In genomic region chr1:86709546-86709945, GRCm38 (mm10) we compare ENCODE assay signal across 22 mouse cellular contexts. TPM values are rescaled to one million over a fixed set of nuclear protein-coding genes. Genes with fewer than 3 reads are reported as not detected.
DNase-seq lines count a peak whose midpoint lies in the region; ATAC-seq and TF ChIP-seq lines count a peak whose summit lies in the region.
"Had no signal": no experiment of that assay in that cellular context is flagged by ENCODE, and none has a peak within 500 bp of the region (broad histone marks: within the 10 kb centered on the region; RNA-seq: fewer than 3 reads in every experiment).

No protein-coding gene starts in this region.

- no peak overlapping the region for H3K27ac ChIP-seq in forebrain, embryonic 16.5 days (ENCODE audit: low read length)
- no peak overlapping the region for H3K27ac ChIP-seq in forebrain, embryonic 13.5 days
- H3K27ac ChIP-seq in hindbrain, embryonic 12.5 days = no peak overlapping the region
- H3K27ac ChIP-seq: embryonic facial prominence, embryonic 13.5 days; forebrain, embryonic 10.5 days; gastrocnemius, adult 2 months; hindbrain, embryonic 13.5 days; intestine, embryonic 15.5 days had no signal

- 0 out of 2 replicates have a peak, but pooled peaks have one; percentile 45 for ATAC-seq in forebrain, embryonic 16.5 days
- no peak for ATAC-seq in forebrain, embryonic 13.5 days
- ATAC-seq in G1E (ENCODE audit: extremely low read depth, insufficient number of reproducible peaks, low FRiP score, poor library complexity, severe bottlenecking) = peak; percentile 87
- peak; percentile 75 for ATAC-seq in megakaryocyte-erythroid progenitor cell, adult 5-6 weeks (replicated peaks; ENCODE audit: low FRiP score, low TSS enrichment, poor library complexity, severe bottlenecking)
- no peak for ATAC-seq in hindbrain, embryonic 12.5 days (ENCODE audit: low FRiP score)
- ATAC-seq in erythroblast, adult 5-6 weeks (replicated peaks; ENCODE audit: low FRiP score, poor library complexity, severe bottlenecking) = no peak
- ATAC-seq: intestine, embryonic 15.5 days had no signal

- H3K9me3 ChIP-seq in forebrain, embryonic 16.5 days (ENCODE audit: control insufficient read depth, low read length) = no peaks in the 10 kb centered on the region
- H3K9me3 ChIP-seq in forebrain, embryonic 13.5 days (replicated peaks) = no peaks in the 10 kb centered on the region
- H3K9me3 ChIP-seq in G1E (replicated peaks) = no peaks in the 10 kb centered on the region
- H3K9me3 ChIP-seq in hindbrain, embryonic 12.5 days (replicated peaks) = no peaks in the 10 kb centered on the region
- H3K9me3 ChIP-seq: embryonic facial prominence, embryonic 13.5 days; forebrain, embryonic 10.5 days; hindbrain, embryonic 13.5 days; intestine, embryonic 15.5 days had no signal

- no peaks in the 10 kb centered on the region for H3K27me3 ChIP-seq in forebrain, embryonic 16.5 days (replicated peaks; ENCODE audit: control insufficient read depth, insufficient read depth, low read length)
- no peaks in the 10 kb centered on the region for H3K27me3 ChIP-seq in forebrain, embryonic 13.5 days
- no peaks in the 10 kb centered on the region for H3K27me3 ChIP-seq in G1E (ENCODE audit: insufficient read depth, low read length)
- no peaks in the 10 kb centered on the region for H3K27me3 ChIP-seq in hindbrain, embryonic 12.5 days
- H3K27me3 ChIP-seq: embryonic facial prominence, embryonic 13.5 days; hindbrain, embryonic 13.5 days; intestine, embryonic 15.5 days had no signal

- H3K4me1 ChIP-seq in forebrain, embryonic 16.5 days (replicated peaks; ENCODE audit: control insufficient read depth, insufficient read depth, low read length) = peaks cover 7% of the 10 kb centered on the region
- H3K4me1 ChIP-seq in forebrain, embryonic 13.5 days = peaks cover 10% of the 10 kb centered on the region
- peaks cover 28% of the 10 kb centered on the region for H3K4me1 ChIP-seq in G1E (ENCODE audit: insufficient read depth, low read depth, low read length)
- H3K4me1 ChIP-seq in hindbrain, embryonic 12.5 days = peaks cover 12% of the 10 kb centered on the region; the same call in 1 of the 2 replicates
- H3K4me1 ChIP-seq: intestine, embryonic 15.5 days had no signal

- no peak overlapping the region for H3K9ac ChIP-seq in forebrain, embryonic 16.5 days (replicated peaks; ENCODE audit: low read depth, low read length)
- H3K9ac ChIP-seq in forebrain, embryonic 13.5 days = no peak overlapping the region
- H3K9ac ChIP-seq in hindbrain, embryonic 12.5 days = no peak overlapping the region
- H3K9ac ChIP-seq: embryonic facial prominence, embryonic 13.5 days; hindbrain, embryonic 13.5 days; intestine, embryonic 15.5 days had no signal

- no peaks in the 10 kb centered on the region for H3K36me3 ChIP-seq in forebrain, embryonic 16.5 days (ENCODE audit: control insufficient read depth, insufficient read depth)
- no peaks in the 10 kb centered on the region for H3K36me3 ChIP-seq in forebrain, embryonic 13.5 days (ENCODE audit: poor library complexity, severe bottlenecking)
- peaks cover 16% of the 10 kb centered on the region for H3K36me3 ChIP-seq in G1E (replicated peaks)
- no peaks in the 10 kb centered on the region for H3K36me3 ChIP-seq in hindbrain, embryonic 12.5 days
- H3K36me3 ChIP-seq: embryonic facial prominence, embryonic 13.5 days; forebrain, embryonic 10.5 days; hindbrain, embryonic 13.5 days; intestine, embryonic 15.5 days had no signal

- no peak for TF ChIP-seq POLR2A in brain, embryonic 14.5 days (IDR thresholded peaks at IDR 0.05; ENCODE audit: borderline replicate concordance, extremely low read depth, insufficient read depth, insufficient read length, poor library complexity, severe bottlenecking)

- no peak for TF ChIP-seq CTCF in G1E (IDR thresholded peaks at IDR 0.05; ENCODE audit: low read depth, low read length)
- TF ChIP-seq CTCF in brain, embryonic 14.5 days (IDR thresholded peaks at IDR 0.05; ENCODE audit: borderline replicate concordance, extremely low read depth, insufficient read depth, insufficient read length) = no peak

- no peak overlapping the region for H3K4me3 ChIP-seq in forebrain, embryonic 16.5 days (replicated peaks; ENCODE audit: low read length)
- H3K4me3 ChIP-seq in forebrain, embryonic 13.5 days = no peak overlapping the region
- no peak overlapping the region for H3K4me3 ChIP-seq in G1E (ENCODE audit: low read depth, low read length)
- H3K4me3 ChIP-seq in hindbrain, embryonic 12.5 days = no peak overlapping the region
- H3K4me3 ChIP-seq: embryonic facial prominence, embryonic 13.5 days; forebrain, embryonic 10.5 days; gastrocnemius, adult 2 months; hindbrain, embryonic 13.5 days; intestine, embryonic 15.5 days had no signal

- no peak overlapping the region for H3K4me2 ChIP-seq in forebrain, embryonic 16.5 days (ENCODE audit: low read length)
- H3K4me2 ChIP-seq in forebrain, embryonic 13.5 days = no peak overlapping the region
- no peak overlapping the region for H3K4me2 ChIP-seq in hindbrain, embryonic 12.5 days (replicated peaks)
- H3K4me2 ChIP-seq: embryonic facial prominence, embryonic 13.5 days; hindbrain, embryonic 13.5 days; intestine, embryonic 15.5 days had no signal

- DNase-seq in G1E (ENCODE audit: low spot score) = peak; percentile 8
- DNase-seq in brain, embryonic 14.5 days (ENCODE audit: low read depth) = peak; percentile 22
- DNase-seq: adrenal gland, adult 8-10 months; adrenal gland, postnatal 36 days; cerebellum, adult 11 months; cerebellum, adult 9-10 months; cerebellum, postnatal 25 days; gastrocnemius, adult 2 months; gastrocnemius, postnatal 25 days; heart, postnatal 10 days; heart, postnatal 4 days had no signal

- WGBS in forebrain, embryonic 16.5 days = 66% methylated on average over 4 of the region's 4 CpGs
- 74% methylated on average over 4 of the region's 4 CpGs for WGBS in forebrain, embryonic 13.5 days
- 77% methylated on average over 4 of the region's 4 CpGs for WGBS in hindbrain, embryonic 12.5 days

RNA-seq across cellular contexts. Expression of gene Dis3l2, which starts 5.9 kb away (rescaled TPM):
- 38.5 and 43.2 TPM in 2 replicates for polyA plus RNA-seq in forebrain, embryonic 16.5 days (2015; fragmentation: Nextera tagmentation; extraction: Ambion mirVana)
- polyA plus RNA-seq in forebrain, embryonic 13.5 days (2015; fragmentation: Nextera tagmentation; extraction: Ambion mirVana) = 35.8 and 39.2 TPM in 2 replicates
- total RNA-seq in G1E (2014; fragmentation: Nextera tagmentation) = 31.5 and 32.5 TPM in 2 replicates
- 41.8 and 44.3 TPM in 2 replicates for total RNA-seq in G1E (2017)
- polyA plus RNA-seq in G1E (2012) = 9.2 and 11.6 TPM in 2 replicates
- polyA plus RNA-seq in brain, embryonic 14.5 days (2012; rRNA removed) = 37.4 and 39.5 TPM in 2 replicates
- total RNA-seq in megakaryocyte-erythroid progenitor cell, adult 5-6 weeks (2014; fragmentation: Nextera tagmentation) = 33.2 and 36.8 TPM in 2 replicates
- 22.8 and 36.6 TPM in 2 replicates for total RNA-seq in megakaryocyte-erythroid progenitor cell, adult 5-6 weeks (2017)
- 38.0 and 38.8 TPM in 2 replicates for polyA plus RNA-seq in hindbrain, embryonic 12.5 days (2016; fragmentation: Nextera tagmentation; extraction: Ambion mirVana)
- 5.0 and 5.2 TPM in 2 replicates for total RNA-seq in erythroblast, adult 5-6 weeks (2015; ENCODE audit: low replicate concordance)
- total RNA-seq in erythroblast, adult 5-6 weeks (2017; ENCODE audit: low replicate concordance) = 2.1 and 3.6 TPM in 2 replicates

RNA-seq across cellular contexts. Expression of gene Nppc, which starts 39.2 kb away (rescaled TPM):
- polyA plus RNA-seq in forebrain, embryonic 16.5 days (2015; fragmentation: Nextera tagmentation; extraction: Ambion mirVana) = 3.7 and 5.2 TPM in 2 replicates
- polyA plus RNA-seq in forebrain, embryonic 13.5 days (2015; fragmentation: Nextera tagmentation; extraction: Ambion mirVana) = 2.6 and 2.7 TPM in 2 replicates
- total RNA-seq in G1E (2014; fragmentation: Nextera tagmentation) (not detected in 2 replicates), G1E (2017) (not detected in 2 replicates)
- polyA plus RNA-seq in G1E (2012) = not detected in 2 replicates
- polyA plus RNA-seq in brain, embryonic 14.5 days (2012; rRNA removed) = 3.2 and 6.3 TPM in 2 replicates
- total RNA-seq in megakaryocyte-erythroid progenitor cell, adult 5-6 weeks (2014; fragmentation: Nextera tagmentation) = not detected in 2 replicates
- total RNA-seq in megakaryocyte-erythroid progenitor cell, adult 5-6 weeks (2017) = 0.70 and 0.80 TPM in 2 replicates
- 14.7 and 16.0 TPM in 2 replicates for polyA plus RNA-seq in hindbrain, embryonic 12.5 days (2016; fragmentation: Nextera tagmentation; extraction: Ambion mirVana)
- not detected in 2 replicates for total RNA-seq in erythroblast, adult 5-6 weeks (2015; ENCODE audit: low replicate concordance)
- not detected in 2 replicates for total RNA-seq in erythroblast, adult 5-6 weeks (2017; ENCODE audit: low replicate concordance)
- total RNA-seq: adrenal gland, adult 8-10 months; adrenal gland, postnatal 36 days; granulocyte monocyte progenitor cell, adult 5-6 weeks had no signal
- polyA plus RNA-seq: C2C12 had no signal

Comparison
In these comparisons a context has a peak if more than half of its experiments do, and no peak if none do; other contexts are left out.
1. ATAC-seq: peak in forebrain, embryonic 16.5 days (single experiment), G1E (single experiment) and megakaryocyte-erythroid progenitor cell, adult 5-6 weeks (single experiment); none in forebrain, embryonic 13.5 days (single experiment), hindbrain, embryonic 12.5 days (single experiment) and erythroblast, adult 5-6 weeks (single experiment).